Mouse (Mus musculus): ENCODE results near the gene Dhx35.

The Dhx35 gene

DNA sequence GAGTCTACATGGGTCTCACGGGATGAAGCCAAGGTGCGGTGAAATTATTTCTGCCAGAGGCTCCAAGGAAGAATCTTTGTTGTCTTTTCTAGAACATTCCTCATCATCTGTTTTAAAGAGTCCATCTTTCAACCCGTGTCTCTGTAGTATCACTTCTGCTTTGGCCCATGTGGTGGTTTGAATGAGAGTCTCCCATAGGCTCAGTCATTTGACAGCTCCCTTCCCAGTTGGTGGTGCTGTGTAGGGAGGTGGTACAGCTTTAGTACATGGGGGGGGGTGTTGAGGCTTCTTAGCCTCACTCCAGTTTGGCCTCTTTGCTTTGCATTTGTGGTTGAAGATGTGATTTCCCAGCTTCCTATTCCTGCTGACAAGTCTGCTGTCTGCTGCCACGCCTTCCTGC, 96.7 kb downstream of the Dhx35 start:
- DNase-seq (ENCODE audit: low spot score in 2 of 2): no peak

GRCm38 (mm10) chr2:158893171-158893853, 98.7 kb downstream of the Dhx35 start:
- DNase-seq (ENCODE audit: low spot score in 2 of 2): no peak

DNA sequence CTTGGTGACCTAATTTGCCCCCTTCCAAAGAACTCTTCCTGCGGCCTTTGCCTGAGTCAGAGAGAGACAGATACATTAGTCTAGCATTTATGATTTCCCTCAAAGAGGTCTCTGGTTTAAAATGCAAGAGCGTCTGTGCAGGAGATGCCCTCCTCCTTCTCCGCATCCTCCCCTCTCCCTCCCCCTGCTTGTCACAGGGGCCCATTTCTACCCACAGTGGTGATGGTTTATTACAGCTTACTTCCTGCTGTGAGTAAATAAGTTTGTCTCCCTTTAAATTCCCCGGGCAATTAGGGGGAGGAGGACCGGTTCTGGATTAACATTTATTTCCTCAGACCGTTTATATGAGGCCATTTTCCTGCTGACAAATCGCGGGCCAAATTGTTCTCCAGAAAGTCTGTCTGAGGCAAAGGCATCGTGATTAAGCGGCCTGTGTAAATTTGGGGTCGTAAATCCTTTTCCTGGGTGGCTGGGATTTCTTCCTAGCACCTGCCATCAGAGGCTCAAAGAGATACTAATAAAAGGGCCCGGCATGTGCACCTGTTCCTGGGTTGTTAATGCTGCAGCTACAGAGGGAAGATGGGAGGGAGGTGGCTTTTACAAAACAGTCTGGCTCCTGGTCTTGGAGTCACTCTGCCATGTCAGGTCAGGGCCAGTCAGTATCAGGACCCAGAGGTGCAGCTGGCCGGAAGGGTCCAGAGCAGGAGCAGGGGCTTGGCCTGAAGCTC, 104.0 kb downstream of the Dhx35 start:
- DNase-seq (ENCODE audit: low spot score in 2 of 2): no peak
